Mouse (Mus musculus) limb, embryonic 11.5 days (tissue): ENCODE data around the gene Rimklb. TPM values are rescaled to one million over a fixed set of nuclear protein-coding genes. Genes with fewer than 3 reads are reported as not detected.
"Not testable (repeated sequence)": the region's sequence is repeated elsewhere in the genome, so short reads cannot be mapped to it uniquely, and the experiment has no call there.

ENCODE experiments used
- ATAC-seq: fragments of 200-750 bp; cut with Nextera tagmentation; 2 replicates; pipeline ENCODE4 v1.8.0; 2017; ENCODE audit warnings: low read depth; ENCODE audit not compliant: insufficient number of reproducible peaks, low FRiP score, low TSS enrichment
- DNase-seq: peaks from one replicate; pipeline ENCODE4 v3.0.0-alpha.2; 2015; ENCODE audit warnings: low spot score
- H3K27ac ChIP-seq: fragments of 300-500 bp; sonication (generic); replicated peaks from 2 replicates; pipeline ENCODE4 v1.5.1; 2014; ENCODE audit warnings: low read depth, mild to moderate bottlenecking, low read length
- H3K27me3 ChIP-seq: fragments of 300-500 bp; sonication (generic); 2 replicates; pipeline ENCODE4 v1.6.1; 2014; ENCODE audit warnings: mild to moderate bottlenecking, low read length, mixed read lengths; ENCODE audit not compliant: control insufficient read depth, insufficient read depth
- H3K36me3 ChIP-seq: fragments of 300-500 bp; sonication (generic); 2 replicates; pipeline ENCODE4 v1.6.1; 2014; ENCODE audit warnings: mild to moderate bottlenecking, low read length, moderate library complexity, mixed read lengths; ENCODE audit not compliant: control insufficient read depth, insufficient read depth
- H3K4me1 ChIP-seq: fragments of 300-500 bp; sonication (generic); 2 replicates; pipeline ENCODE4 v1.6.1; 2014; ENCODE audit warnings: low read length, mixed read lengths; ENCODE audit not compliant: control insufficient read depth, insufficient read depth
- H3K4me2 ChIP-seq: fragments of 300-500 bp; sonication (generic); 2 replicates; pipeline ENCODE4 v1.6.1; 2014; ENCODE audit warnings: low read depth, mild to moderate bottlenecking, moderate library complexity; ENCODE audit not compliant: severe bottlenecking
- H3K4me3 ChIP-seq: fragments of 300-500 bp; sonication (generic); 2 replicates; pipeline ENCODE4 v1.5.1; 2014; ENCODE audit warnings: low read depth, low read length
- H3K9ac ChIP-seq: fragments of 300-500 bp; sonication (generic); 2 replicates; pipeline ENCODE4 v1.6.1; 2014; ENCODE audit warnings: mild to moderate bottlenecking, low read length
- H3K9me3 ChIP-seq: fragments of 300-500 bp; sonication (generic); 2 replicates; pipeline ENCODE4 v1.6.1; 2016; ENCODE audit warnings: low read length; ENCODE audit not compliant: control insufficient read depth
- WGBS: fragments of 180-500 bp; shearing (Covaris S2); extraction: QIAGEN DNeasy Blood & Tissue Kit; methylation state at CpG from one replicate; pipeline ENCODE4 v1.1.7; 2014; 5-methylcytosine and 5-hydroxymethylcytosine counted together
- polyA plus RNA-seq: library from polyadenylated mRNA; unstranded; fragments of >200 nt; fragmentation: Nextera tagmentation; extraction: Ambion mirVana; gene quantifications from 2 replicates; pipeline ENCODE4 v1.2.1, GENCODE M21; 2014

Rimklb gene
- polyA plus RNA-seq, 1 experiment from 2014 or later: 56.2 TPM

- Histone ChIP-seq H3K27ac (peak overlapping the region; percentile 85), H3K4me3 (peak overlapping the region; percentile 27), H3K4me1 (peaks cover 18% of the 10 kb centered on the region), H3K36me3 (no peaks in the 10 kb centered on the region), H3K9ac (peak overlapping the region; percentile 68), H3K9me3 (no peaks in the 10 kb centered on the region), H3K4me2 (peak overlapping the region; percentile 31), H3K27me3 (no peaks in the 10 kb centered on the region)
- 0% methylated on average over 16 of the region's 16 CpGs for whole genome bisulfite sequencing
- DNase-seq (peak; percentile 97), ATAC-seq (peak; percentile 87)
These were observed 7.0 kb downstream of the Rimklb start for GRCm38 (mm10) chr6:122491557-122491956.

GRCm38 (mm10) chr6:122490929-122491512 lies 7.5 kb downstream of the Rimklb start:
- Histone ChIP-seq H3K9ac (peak overlapping the region; percentile 28), H3K4me2 (peak overlapping the region; percentile 31), H3K9me3 (no peaks in the 10 kb centered on the region), H3K27ac (peak overlapping the region; percentile 85), H3K36me3 (no peaks in the 10 kb centered on the region), H3K27me3 (no peaks in the 10 kb centered on the region), H3K4me1 (peaks cover 14% of the 10 kb centered on the region; the same call in 1 of the 2 replicates), H3K4me3 (peak overlapping the region; percentile 27; the same call in 1 of the 2 replicates)
- ATAC-seq (no peak), DNase-seq (peak; percentile 56)
- 27% methylated on average over 15 of the region's 15 CpGs for WGBS

GRCm38 (mm10) chr6:122486297-122487117 lies 12.1 kb downstream of the Rimklb start:
- peak overlapping the region; percentile 82 for H3K27ac ChIP-seq
- DNase-seq (peak; percentile 88), ATAC-seq (peak; percentile 83)
- H3K4me3 ChIP-seq: peak overlapping the region; percentile 64
- H3K36me3 ChIP-seq: no peaks in the 10 kb centered on the region
- no peaks in the 10 kb centered on the region for H3K4me1 ChIP-seq
- H3K27me3 ChIP-seq: no peaks in the 10 kb centered on the region
- peak overlapping the region; percentile 85 for H3K9ac ChIP-seq
- peak overlapping the region; percentile 29 for H3K4me2 ChIP-seq
- no peaks in the 10 kb centered on the region for H3K9me3 ChIP-seq
- WGBS: 1% methylated on average over 72 of the region's 111 CpGs

- peak overlapping the region; percentile 85 for H3K9ac ChIP-seq
- H3K27me3 ChIP-seq: no peaks in the 10 kb centered on the region
- H3K36me3 ChIP-seq: no peaks in the 10 kb centered on the region
- no peaks in the 10 kb centered on the region for H3K9me3 ChIP-seq
- peak overlapping the region; percentile 82 for H3K27ac ChIP-seq
- peak; percentile 68 for DNase-seq
- no peaks in the 10 kb centered on the region for H3K4me1 ChIP-seq
- 2% methylated on average over 53 of the region's 91 CpGs for WGBS
- H3K4me2 ChIP-seq: peak overlapping the region; percentile 29
- peak overlapping the region; percentile 64 for H3K4me3 ChIP-seq
- peak; percentile 64 for ATAC-seq
These were observed 12.9 kb downstream of the Rimklb start for GRCm38 (mm10) chr6:122485401-122486296.

GRCm38 (mm10) chr6:122478062-122478461 lies 20.5 kb downstream of the Rimklb start:
- Histone ChIP-seq H3K9me3 (no peaks in the 10 kb centered on the region), H3K27me3 (no peaks in the 10 kb centered on the region), H3K27ac (no peak overlapping the region), H3K36me3 (no peaks in the 10 kb centered on the region), H3K4me3 (no peak overlapping the region), H3K4me1 (no peaks in the 10 kb centered on the region), H3K4me2 (no peak overlapping the region), H3K9ac (no peak overlapping the region)
- 86% methylated on average over 3 of the region's 3 CpGs for WGBS
- no peak for ATAC-seq
- no peak for DNase-seq

- 91% methylated on average over 3 of the region's 3 CpGs for WGBS
- not testable (repeated sequence) for H3K4me2 ChIP-seq, H3K36me3 ChIP-seq, H3K4me3 ChIP-seq, H3K27me3 ChIP-seq, H3K27ac ChIP-seq, ATAC-seq, DNase-seq, H3K9ac ChIP-seq, H3K9me3 ChIP-seq, H3K4me1 ChIP-seq
These were observed 27.1 kb downstream of the Rimklb start for GRCm38 (mm10) chr6:122471461-122471860.

GRCm38 (mm10) chr6:122470240-122470639 lies 28.3 kb downstream of the Rimklb start:
- H3K4me3 ChIP-seq: no peak overlapping the region
- no peaks in the 10 kb centered on the region for H3K4me1 ChIP-seq
- no peaks in the 10 kb centered on the region for H3K9me3 ChIP-seq
- DNase-seq (no peak), ATAC-seq (no peak)
- H3K36me3 ChIP-seq: peaks cover 3% of the 10 kb centered on the region; the same call in 1 of the 2 replicates
- WGBS: 84% methylated on average over 2 of the region's 2 CpGs
- H3K4me2 ChIP-seq: no peak overlapping the region
- no peak overlapping the region for H3K9ac ChIP-seq
- no peaks in the 10 kb centered on the region for H3K27me3 ChIP-seq
- no peak overlapping the region for H3K27ac ChIP-seq

- ATAC-seq (no peak), DNase-seq (no peak)
- Histone ChIP-seq H3K27ac (no peak overlapping the region), H3K4me1 (no peaks in the 10 kb centered on the region), H3K9me3 (no peaks in the 10 kb centered on the region), H3K36me3 (peaks cover 3% of the 10 kb centered on the region; the same call in 1 of the 2 replicates), H3K9ac (no peak overlapping the region), H3K27me3 (no peaks in the 10 kb centered on the region), H3K4me2 (no peak overlapping the region), H3K4me3 (no peak overlapping the region)
- WGBS: 96% methylated on average over 15 of the region's 15 CpGs
These were observed 29.4 kb downstream of the Rimklb start for GRCm38 (mm10) chr6:122469030-122469640.
